Mouse (Mus musculus) olfactory bulb, adult 2 months (tissue): ENCODE results near the gene Ehbp1l1.

Experiments used
- CTCF ChIP-seq: fragments of 200-500 bp; IDR thresholded peaks from 2 replicates; pipeline ENCODE4 v1.5.1; 2012; ENCODE audit warnings: low read depth, mild to moderate bottlenecking, low read length, moderate library complexity; ENCODE audit not compliant: insufficient read depth
- POLR2A ChIP-seq: fragments of 200-500 bp; IDR thresholded peaks from 2 replicates; pipeline ENCODE4 v1.6.1; 2012; ENCODE audit warnings: mild to moderate bottlenecking, low read depth, low read length, moderate library complexity; ENCODE audit not compliant: insufficient read depth

DNA sequence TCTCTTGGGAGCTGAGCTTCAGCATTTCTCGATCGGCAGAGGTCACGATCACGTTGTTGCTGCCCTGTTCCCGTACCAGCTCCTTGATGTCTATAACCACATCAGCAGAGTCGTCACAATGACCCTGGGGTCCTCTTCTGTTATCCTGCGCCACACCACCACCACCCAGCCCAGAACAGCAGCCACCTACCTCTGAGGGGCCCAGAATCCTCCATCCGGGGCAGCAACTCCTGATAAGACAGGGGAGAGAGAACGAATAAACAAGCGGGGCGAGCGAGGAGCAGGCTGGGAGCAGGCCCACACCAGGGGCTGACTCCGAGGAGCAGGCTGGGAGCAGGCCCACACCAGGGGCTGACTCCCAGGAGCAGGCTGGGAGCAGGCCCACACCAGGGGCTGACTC lies 39.7 kb downstream of the Ehbp1l1 start:
- TF ChIP-seq CTCF (no peak), POLR2A (no peak)
